Mouse (Mus musculus) MEL (cell line): ENCODE results near the gene Dlg2. TPM values are rescaled to one million over a fixed set of nuclear protein-coding genes. Genes with fewer than 3 reads are reported as not detected.

Experiments used
- DNase-seq: peaks from one replicate; pipeline ENCODE4 v3.0.0; 2011; ENCODE audit warnings: low read depth, low spot score
- H3K27ac ChIP-seq: 2 replicates; pipeline ENCODE4 v1.5.1; 2012; ENCODE audit warnings: low read depth, mild to moderate bottlenecking, control low read depth, low read length, moderate library complexity; ENCODE audit not compliant: control insufficient read depth
- H3K27me3 ChIP-seq, 2 experiments: fragments of 150-350 bp in 1 of 2; sonication (generic) in 1 of 2; 2 replicates each; pipeline ENCODE4 v1.6.1; 2012; ENCODE audit warnings: low read length in 2 of 2, mild to moderate bottlenecking in 2 of 2, improper control_type of control experiment in 1 of 2, moderate library complexity in 1 of 2; ENCODE audit not compliant: insufficient read depth in 2 of 2, control insufficient read depth in 1 of 2
- H3K36me3 ChIP-seq, 2 experiments: 2 replicates each; pipeline ENCODE4 v1.6.1; 2012 to 2014; ENCODE audit warnings: low read length in 2 of 2, improper control_type of control experiment in 1 of 2, inconsistent platforms in 1 of 2, mild to moderate bottlenecking in 1 of 2; ENCODE audit not compliant: insufficient read depth in 2 of 2, control insufficient read depth in 1 of 2
- H3K4me1 ChIP-seq, 2 experiments: fragments of 150-350 bp in 1 of 2; sonication (generic) in 1 of 2; 2 replicates each; pipeline ENCODE4 v1.6.1; 2012; ENCODE audit warnings: low read length in 2 of 2, improper control_type of control experiment in 1 of 2, mild to moderate bottlenecking in 1 of 2; ENCODE audit not compliant: insufficient read depth in 2 of 2, control insufficient read depth in 1 of 2
- H3K4me3 ChIP-seq, 2 experiments: fragments of 150-350 bp in 1 of 2; sonication (generic) in 1 of 2; 2 replicates each; pipeline ENCODE4 v1.5.1; 2012; ENCODE audit warnings: low read depth in 2 of 2, low read length in 2 of 2, mild to moderate bottlenecking in 2 of 2, moderate library complexity in 2 of 2, control low read depth in 1 of 2, improper control_type of control experiment in 1 of 2; ENCODE audit not compliant: control insufficient read depth in 1 of 2, insufficient read depth in 1 of 2
- H3K79me2 ChIP-seq: 2 replicates; pipeline ENCODE4 v1.6.1; 2012; ENCODE audit warnings: mild to moderate bottlenecking, low read length, moderate library complexity; ENCODE audit not compliant: control insufficient read depth, poor library complexity, insufficient read depth
- H3K9ac ChIP-seq: 2 replicates; pipeline ENCODE4 v1.6.1; 2012; ENCODE audit warnings: low read depth, mild to moderate bottlenecking, control low read depth, low read length, moderate library complexity; ENCODE audit not compliant: control insufficient read depth, poor library complexity, severe bottlenecking
- H3K9me3 ChIP-seq: fragments of 150-350 bp; sonication (generic); replicated peaks from 2 replicates; pipeline ENCODE4 v1.6.1; 2012; ENCODE audit warnings: mild to moderate bottlenecking, low read length, improper control_type of control experiment, moderate library complexity; ENCODE audit not compliant: insufficient read depth
- BHLHE40 ChIP-seq: IDR thresholded peaks from 2 replicates; pipeline ENCODE4 v1.6.1; 2012; ENCODE audit warnings: low read depth, mild to moderate bottlenecking, inconsistent platforms, low read length, improper control_type of control experiment, borderline replicate concordance
- CHD1 ChIP-seq: IDR thresholded peaks from 2 replicates; pipeline ENCODE4 v1.6.1; 2012; ENCODE audit warnings: low read depth, mild to moderate bottlenecking, inconsistent platforms, low read length, improper control_type of control experiment
- CTCF ChIP-seq, 3 experiments: IDR thresholded peaks in 2 of 3; conservative IDR thresholded peaks in 1 of 3; 2 replicates each; pipeline ENCODE4 v1.5.1; 2011 to 2012; ENCODE audit warnings: low read length in 3 of 3, low read depth in 2 of 3, mild to moderate bottlenecking in 2 of 3, improper control_type of control experiment in 1 of 3, inconsistent platforms in 1 of 3, mixed read lengths in 1 of 3, moderate library complexity in 1 of 3; ENCODE audit not compliant: control insufficient read depth in 1 of 3, insufficient read depth in 1 of 3, poor library complexity in 1 of 3, severe bottlenecking in 1 of 3
- ELF1 ChIP-seq: IDR thresholded peaks from 2 replicates; pipeline ENCODE4 v1.6.1; 2014; ENCODE audit warnings: low read depth, mild to moderate bottlenecking, inconsistent platforms, low read length, improper control_type of control experiment, moderate library complexity
- ETS1 ChIP-seq: IDR thresholded peaks from 2 replicates; pipeline ENCODE4 v1.6.1; 2012; ENCODE audit warnings: low read depth, mild to moderate bottlenecking, inconsistent platforms, low read length, improper control_type of control experiment, moderate library complexity
- GABPA ChIP-seq: IDR thresholded peaks from 2 replicates; pipeline ENCODE4 v1.6.1; 2012; ENCODE audit warnings: low read depth, mild to moderate bottlenecking, inconsistent platforms, low read length, improper control_type of control experiment, moderate library complexity
- HCFC1 ChIP-seq: IDR thresholded peaks from 2 replicates; pipeline ENCODE4 v1.6.1; 2012; ENCODE audit warnings: low read depth, mild to moderate bottlenecking, inconsistent platforms, low read length, improper control_type of control experiment, moderate library complexity
- MAZ ChIP-seq: IDR thresholded peaks from 2 replicates; pipeline ENCODE4 v1.6.1; 2012; ENCODE audit warnings: low read depth, mild to moderate bottlenecking, inconsistent platforms, low read length, improper control_type of control experiment
- MEF2A ChIP-seq: IDR thresholded peaks from 2 replicates; pipeline ENCODE4 v1.6.1; 2014; ENCODE audit warnings: low read depth, mild to moderate bottlenecking, inconsistent platforms, low read length, improper control_type of control experiment; ENCODE audit not compliant: poor library complexity, insufficient replicate concordance, severe bottlenecking; ENCODE audit errors: extremely low read depth
- MYB ChIP-seq: IDR thresholded peaks from 2 replicates; pipeline ENCODE4 v1.6.1; 2011; ENCODE audit warnings: mild to moderate bottlenecking, low read depth, low read length, improper control_type of control experiment
- MYC ChIP-seq: IDR thresholded peaks from 2 replicates; pipeline ENCODE4 v1.6.1; 2011; ENCODE audit warnings: low read depth, mild to moderate bottlenecking, low read length, improper control_type of control experiment, moderate library complexity
- NELFE ChIP-seq: IDR thresholded peaks from 2 replicates; pipeline ENCODE4 v1.6.1; 2011; ENCODE audit warnings: low read depth, low read length, improper control_type of control experiment
- NRF1 ChIP-seq: IDR thresholded peaks from 2 replicates; pipeline ENCODE4 v1.6.1; 2014; ENCODE audit warnings: low read depth, mild to moderate bottlenecking, inconsistent platforms, low read length, improper control_type of control experiment, moderate library complexity; ENCODE audit not compliant: poor library complexity, insufficient read depth, severe bottlenecking
- POLR2A ChIP-seq, 2 experiments: IDR thresholded peaks; 2 replicates each; pipeline ENCODE4 v1.6.1; 2011 to 2012; ENCODE audit warnings: low read length in 2 of 2, mild to moderate bottlenecking in 2 of 2, control low read depth in 1 of 2, improper control_type of control experiment in 1 of 2, low read depth in 1 of 2, moderate library complexity in 1 of 2; ENCODE audit not compliant: control insufficient read depth in 1 of 2, insufficient read depth in 1 of 2, poor library complexity in 1 of 2
- RAD21 ChIP-seq: IDR thresholded peaks from 2 replicates; pipeline ENCODE4 v1.6.1; 2011; ENCODE audit warnings: mild to moderate bottlenecking, low read depth, low read length, improper control_type of control experiment
- SIN3A ChIP-seq: IDR thresholded peaks from 2 replicates; pipeline ENCODE4 v1.6.1; 2012; ENCODE audit warnings: low read length, improper control_type of control experiment, inconsistent platforms
- TBP ChIP-seq: IDR thresholded peaks from 2 replicates; pipeline ENCODE4 v1.8.0; 2011; ENCODE audit warnings: low read depth, low read length, improper control_type of control experiment
- TCF12 ChIP-seq: IDR thresholded peaks from 2 replicates; pipeline ENCODE4 v1.6.1; 2014; ENCODE audit warnings: low read depth, mild to moderate bottlenecking, inconsistent platforms, low read length, improper control_type of control experiment, moderate library complexity
- UBTF ChIP-seq: IDR thresholded peaks from 2 replicates; pipeline ENCODE4 v1.6.1; 2012; ENCODE audit warnings: low read depth, mild to moderate bottlenecking, inconsistent platforms, low read length, improper control_type of control experiment, moderate library complexity, borderline replicate concordance; ENCODE audit not compliant: insufficient read depth
- ZC3H11A ChIP-seq: IDR thresholded peaks from 2 replicates; pipeline ENCODE4 v1.6.1; 2012; ENCODE audit warnings: low read depth, mild to moderate bottlenecking, inconsistent platforms, low read length, improper control_type of control experiment
- ZMIZ1 ChIP-seq: IDR thresholded peaks from 2 replicates; pipeline ENCODE4 v1.6.1; 2012; ENCODE audit warnings: low read depth, mild to moderate bottlenecking, inconsistent platforms, low read length, improper control_type of control experiment, moderate library complexity
- polyA plus RNA-seq, 2 experiments: library from polyadenylated mRNA; stranded (reverse) in 1 of 2; unstranded in 1 of 2; fragments of >175 nt in 1 of 2; fragments of >200 nt in 1 of 2; gene quantifications; 2 replicates each; pipeline versions ENCODE4 v1.2.1 to v1.2.4; 2012; ENCODE audit warnings: low replicate concordance in 2 of 2, low read depth in 1 of 2; ENCODE audit not compliant: insufficient read length in 2 of 2, insufficient read depth in 1 of 2, missing spikeins in 1 of 2
- total RNA-seq: library from RNA; depleted of rRNA; stranded (reverse); fragments of 300-350 nt; gene quantifications from 2 replicates; pipeline ENCODE4 v1.2.3, GENCODE M21; 2012

The Dlg2 gene
- total and polyA plus RNA-seq, 3 experiments: 0.04 TPM; not detected in 2

DNA sequence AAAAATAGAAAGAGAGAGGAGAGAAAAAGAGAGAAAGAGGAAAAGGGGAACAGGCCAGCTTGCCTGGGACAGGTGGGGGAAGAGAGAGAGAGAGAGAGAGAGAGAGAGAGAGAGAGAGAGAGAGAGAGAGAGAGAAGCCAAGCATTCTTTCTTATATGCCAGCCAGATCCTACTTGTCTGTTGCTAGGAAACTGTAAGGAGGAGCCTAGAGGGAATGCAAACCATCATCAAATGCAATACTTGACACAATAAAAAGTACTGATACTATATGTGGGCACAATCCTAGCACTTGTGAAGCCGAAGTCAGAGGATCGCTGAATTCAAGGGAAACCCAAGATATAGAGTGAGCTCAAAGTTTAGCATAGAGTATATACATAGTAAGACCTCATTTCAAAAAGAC lies 711.7 kb downstream of the Dlg2 start:
- H3K79me2 ChIP-seq: no peaks in the 10 kb centered on the region
- H3K9ac ChIP-seq: no peak overlapping the region
- H3K4me1 ChIP-seq: no peaks in the 10 kb centered on the region
- no peak overlapping the region for H3K27ac ChIP-seq
- H3K36me3 ChIP-seq: no peaks in the 10 kb centered on the region
- no peak for DNase-seq
- no peak overlapping the region for H3K4me3 ChIP-seq
- no peaks in the 10 kb centered on the region for H3K9me3 ChIP-seq
- TF ChIP-seq MYC: no peak
- TF ChIP-seq TBP: no peak
- no peak for TF ChIP-seq NELFE
- no peak for TF ChIP-seq BHLHE40
- no peak for TF ChIP-seq CTCF (IDR thresholded peaks at IDR 0.05 in 2 of 3, conservative IDR thresholded peaks at IDR 0.05 in 1 of 3; ENCODE audit: control insufficient read depth in 1 of 3, insufficient read depth in 1 of 3, low read depth in 2 of 3, low read length in 3 of 3, poor library complexity in 1 of 3, severe bottlenecking in 1 of 3)
- TF ChIP-seq GABPA: no peak
- TF ChIP-seq MYB: no peak
- TF ChIP-seq TCF12: no peak
- TF ChIP-seq MAZ: no peak
- TF ChIP-seq POLR2A (IDR thresholded peaks at IDR 0.05; ENCODE audit: control insufficient read depth in 1 of 2, insufficient read depth in 1 of 2, low read depth in 1 of 2, low read length in 2 of 2, poor library complexity in 1 of 2): no peak
- TF ChIP-seq MEF2A: no peak
- TF ChIP-seq ETS1: no peak
- TF ChIP-seq ZMIZ1: no peak
- no peak for TF ChIP-seq SIN3A
- TF ChIP-seq, all 39 proteins: peak for 0
- H3K27me3 ChIP-seq: no peaks in the 10 kb centered on the region

DNA sequence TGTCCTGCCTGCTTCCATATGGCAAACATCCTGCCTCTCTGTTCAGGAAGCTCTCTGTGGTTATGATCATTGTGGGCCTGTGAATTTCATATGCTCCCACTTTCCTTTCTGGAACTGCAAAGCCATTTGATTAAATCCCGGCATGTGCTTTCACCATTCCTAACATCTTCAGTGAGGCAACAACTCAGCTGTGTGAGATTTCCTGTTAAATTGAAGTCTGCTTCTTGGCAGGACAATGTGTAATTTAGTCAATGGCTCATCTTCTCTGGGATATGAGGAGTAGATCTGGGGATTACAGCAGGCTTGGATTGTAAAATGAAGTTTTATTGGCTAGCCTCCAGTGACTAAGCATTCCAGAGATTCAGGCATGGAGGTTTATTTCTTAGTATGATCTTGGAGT lies 722.9 kb downstream of the Dlg2 start:
- Histone ChIP-seq H3K9me3 (no peaks in the 10 kb centered on the region), H3K9ac (no peak overlapping the region), H3K4me1 (no peaks in the 10 kb centered on the region), H3K36me3 (no peaks in the 10 kb centered on the region), H3K79me2 (no peaks in the 10 kb centered on the region), H3K27me3 (no peaks in the 10 kb centered on the region), H3K4me3 (no peak overlapping the region), H3K27ac (no peak overlapping the region)
- DNase-seq: no peak
- TF ChIP-seq NRF1 (no peak), MEF2A (no peak), NELFE (no peak), RAD21 (no peak), ELF1 (no peak), CHD1 (no peak), UBTF (no peak), MAZ (no peak), ZC3H11A (no peak), ZMIZ1 (no peak), SIN3A (no peak), HCFC1 (no peak), ETS1 (no peak), MYC (no peak)
